Mouse (Mus musculus) intestine, embryonic 14.5 days (tissue): ENCODE data around the gene Vegfb. TPM values are rescaled to one million over a fixed set of nuclear protein-coding genes. Genes with fewer than 3 reads are reported as not detected.
"Not testable (repeated sequence)": the region's sequence is repeated elsewhere in the genome, so short reads cannot be mapped to it uniquely, and the experiment has no call there.

Experiments
- ATAC-seq: fragments of 200-750 bp; cut with Nextera tagmentation; replicated peaks from 2 replicates; pipeline ENCODE4 v1.8.0; 2017; ENCODE audit warnings: low read depth, moderate number of reproducible peaks, moderate TSS enrichment, moderate library complexity; ENCODE audit not compliant: low FRiP score, low TSS enrichment
- DNase-seq: peaks from one replicate; pipeline ENCODE4 v3.0.0-alpha.2; 2018; ENCODE audit warnings: low spot score
- H3K27ac ChIP-seq: fragments of 300-500 bp; sonication (generic); 2 replicates; pipeline ENCODE4 v1.5.1; 2014; ENCODE audit warnings: low read depth, mild to moderate bottlenecking, control low read depth
- H3K27me3 ChIP-seq: fragments of 300-500 bp; sonication (generic); replicated peaks from 2 replicates; pipeline ENCODE4 v1.6.1; 2014; ENCODE audit warnings: low read length, control low read depth; ENCODE audit not compliant: control insufficient read depth, insufficient read depth
- H3K36me3 ChIP-seq: fragments of 300-500 bp; sonication (generic); 2 replicates; pipeline ENCODE4 v1.6.1; 2014; ENCODE audit warnings: low read length, control low read depth; ENCODE audit not compliant: control insufficient read depth, insufficient read depth
- H3K4me1 ChIP-seq: fragments of 300-500 bp; sonication (generic); replicated peaks from 2 replicates; pipeline ENCODE4 v1.6.1; 2014; ENCODE audit warnings: low read length, control low read depth, mixed read lengths; ENCODE audit not compliant: control insufficient read depth, insufficient read depth
- H3K4me2 ChIP-seq: fragments of 300-500 bp; sonication (generic); 2 replicates; pipeline ENCODE4 v1.6.1; 2014; ENCODE audit warnings: low read length
- H3K4me3 ChIP-seq: fragments of 300-500 bp; sonication (generic); 2 replicates; pipeline ENCODE4 v1.5.1; 2014; ENCODE audit warnings: low read depth, low read length, control low read depth, mixed read lengths
- H3K9ac ChIP-seq: fragments of 300-500 bp; sonication (generic); 2 replicates; pipeline ENCODE4 v1.6.1; 2014; ENCODE audit warnings: mild to moderate bottlenecking, low read length
- H3K9me3 ChIP-seq: fragments of 300-500 bp; sonication (generic); 2 replicates; pipeline ENCODE4 v1.6.1; 2016; ENCODE audit warnings: low read length, control low read depth; ENCODE audit not compliant: control insufficient read depth
- WGBS: fragments of 180-500 bp; shearing (Covaris S2); extraction: QIAGEN DNeasy Blood & Tissue Kit; methylation state at CpG from one replicate; pipeline ENCODE4 v1.1.7; 2014; 5-methylcytosine and 5-hydroxymethylcytosine counted together
- polyA plus RNA-seq: library from polyadenylated mRNA; unstranded; fragments of >200 nt; fragmentation: Nextera tagmentation; extraction: Ambion mirVana; gene quantifications from 2 replicates; pipeline ENCODE4 v1.2.1, GENCODE M21; 2014

Vegfb gene
- polyA plus RNA-seq, 1 experiment from 2014 or later = 50.5 TPM

- Histone ChIP-seq H3K4me2 (no peak overlapping the region), H3K36me3 (peaks cover 7% of the 10 kb centered on the region; the same call in 1 of the 2 replicates), H3K4me1 (peaks cover 17% of the 10 kb centered on the region), H3K9me3 (no peaks in the 10 kb centered on the region), H3K27ac (no peak overlapping the region), H3K4me3 (no peak overlapping the region), H3K27me3 (no peaks in the 10 kb centered on the region), H3K9ac (no peak overlapping the region)
- DNase-seq (no peak), ATAC-seq (no peak)
- 85% methylated on average over 8 of the region's 8 CpGs for WGBS
Measured at GRCm38 (mm10) chr19:6994002-6994401, 6.6 kb upstream of the Vegfb start.

- Histone ChIP-seq H3K9me3 (no peaks in the 10 kb centered on the region), H3K4me1 (peaks cover 18% of the 10 kb centered on the region), H3K27ac (no peak overlapping the region), H3K9ac (peak overlapping the region; percentile 29), H3K36me3 (peaks cover 3% of the 10 kb centered on the region; the same call in 1 of the 2 replicates), H3K4me2 (peak overlapping the region; percentile 74), H3K4me3 (peak overlapping the region; percentile 46), H3K27me3 (no peaks in the 10 kb centered on the region)
- ATAC-seq (no peak), DNase-seq (no peak)
- 62% methylated on average over 14 of the region's 14 CpGs for WGBS
Measured at GRCm38 (mm10) chr19:6993011-6993770, 5.7 kb upstream of the Vegfb start.

GRCm38 (mm10) chr19:6992011-6992858 lies 4.8 kb upstream of the Vegfb start, which contains the start of gene Dnajc4:
Gene Dnajc4 (minus strand): TSS chr19:6992572.
- ATAC-seq = peak; percentile 90
- WGBS = 1% methylated on average over 37 of the region's 37 CpGs
- no peak within 1 kb of the TSS for H3K27ac ChIP-seq
- no peaks in the 10 kb centered on the region for H3K9me3 ChIP-seq
- H3K36me3 ChIP-seq = no peaks in the 10 kb centered on the region
- peak within 1 kb of the TSS; percentile 46 for H3K4me3 ChIP-seq
- H3K9ac ChIP-seq = peak within 1 kb of the TSS; percentile 44
- peaks cover 24% of the 10 kb centered on the region for H3K4me1 ChIP-seq
- no peaks in the 10 kb centered on the region for H3K27me3 ChIP-seq
- H3K4me2 ChIP-seq = peak within 1 kb of the TSS; percentile 74
- peak; percentile 94 for DNase-seq

GRCm38 (mm10) chr19:6991166-6991565 lies 3.7 kb upstream of the Vegfb start:
- not testable (repeated sequence) for H3K27me3 ChIP-seq, H3K27ac ChIP-seq, H3K36me3 ChIP-seq, H3K9me3 ChIP-seq, ATAC-seq, DNase-seq, H3K9ac ChIP-seq, H3K4me3 ChIP-seq, H3K4me2 ChIP-seq
- WGBS = 93% methylated on average over 6 of the region's 6 CpGs
- peaks cover 24% of the 10 kb centered on the region for H3K4me1 ChIP-seq

GRCm38 (mm10) chr19:6990712-6991111 lies 3.3 kb upstream of the Vegfb start:
- no peak overlapping the region for H3K9ac ChIP-seq
- no peak overlapping the region for H3K4me2 ChIP-seq
- H3K4me1 ChIP-seq = peaks cover 26% of the 10 kb centered on the region
- 90% methylated on average over 6 of the region's 6 CpGs for WGBS
- H3K27ac ChIP-seq = no peak overlapping the region
- H3K36me3 ChIP-seq = peaks cover under 1% of the 10 kb centered on the region
- H3K27me3 ChIP-seq = no peaks in the 10 kb centered on the region
- H3K9me3 ChIP-seq = no peaks in the 10 kb centered on the region
- ATAC-seq (no peak), DNase-seq (no peak)
- H3K4me3 ChIP-seq = no peak overlapping the region

- H3K36me3 ChIP-seq = peaks cover 12% of the 10 kb centered on the region
- no peaks in the 10 kb centered on the region for H3K27me3 ChIP-seq
- WGBS = 86% methylated on average over 8 of the region's 8 CpGs
- no peak overlapping the region for H3K4me3 ChIP-seq
- no peaks in the 10 kb centered on the region for H3K9me3 ChIP-seq
- ATAC-seq (no peak), DNase-seq (no peak)
- H3K9ac ChIP-seq = no peak overlapping the region
- peaks cover 20% of the 10 kb centered on the region for H3K4me1 ChIP-seq
- no peak overlapping the region for H3K27ac ChIP-seq
- H3K4me2 ChIP-seq = no peak overlapping the region
Measured at GRCm38 (mm10) chr19:6989251-6989650, 1.8 kb upstream of the Vegfb start.

- Histone ChIP-seq H3K4me1 (peaks cover 20% of the 10 kb centered on the region), H3K27ac (peak overlapping the region; percentile 16; the same call in 1 of the 2 replicates), H3K4me2 (peak overlapping the region; percentile 65), H3K9me3 (no peaks in the 10 kb centered on the region), H3K27me3 (no peaks in the 10 kb centered on the region), H3K9ac (peak overlapping the region; percentile 85), H3K36me3 (peaks cover 24% of the 10 kb centered on the region), H3K4me3 (peak overlapping the region; percentile 87)
- ATAC-seq (peak; percentile 3; the same call in 1 of the 2 replicates), DNase-seq (no peak)
- 5% methylated on average over 8 of the region's 8 CpGs for WGBS
Measured at GRCm38 (mm10) chr19:6987904-6988285, 444 bp upstream of the Vegfb start.

GRCm38 (mm10) chr19:6985951-6986708 lies 1.3 kb downstream of the Vegfb start:
- no peak for ATAC-seq
- H3K4me1 ChIP-seq = peaks cover 16% of the 10 kb centered on the region
- peak overlapping the region; percentile 85 for H3K9ac ChIP-seq
- H3K36me3 ChIP-seq = peaks cover 34% of the 10 kb centered on the region
- peak overlapping the region; percentile 87 for H3K4me3 ChIP-seq
- peak overlapping the region; percentile 65 for H3K4me2 ChIP-seq
- H3K27me3 ChIP-seq = no peaks in the 10 kb centered on the region
- no peak overlapping the region for H3K27ac ChIP-seq
- 76% methylated on average over 10 of the region's 10 CpGs for WGBS
- no peak for DNase-seq
- no peaks in the 10 kb centered on the region for H3K9me3 ChIP-seq
